In the genomic region with DNA sequence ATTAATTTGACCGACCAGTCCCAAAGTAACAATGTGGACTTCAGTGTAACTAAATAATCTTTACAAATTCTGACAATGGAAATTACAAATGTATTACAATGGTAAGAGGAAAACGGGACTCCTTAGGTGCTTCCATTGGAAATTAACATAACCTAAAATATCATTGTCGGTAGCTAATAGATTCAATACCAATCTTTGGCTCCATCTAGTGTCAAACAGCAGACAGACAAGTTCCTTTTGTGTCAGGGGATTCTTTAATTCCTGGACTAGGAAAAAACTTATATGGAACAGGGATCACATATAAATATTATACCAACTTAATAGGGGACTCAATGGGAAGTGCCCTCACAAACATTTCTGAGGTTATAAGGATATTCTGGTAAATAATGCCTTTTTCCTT, we compare ENCODE assay signal across 15 mouse cellular contexts. TPM values are rescaled to one million over a fixed set of nuclear protein-coding genes. Genes with fewer than 3 reads are reported as not detected.
DNase-seq lines count a peak whose midpoint lies in the region; ATAC-seq and TF ChIP-seq lines count a peak whose summit lies in the region.
"Had no signal": no experiment of that assay in that cellular context is flagged by ENCODE, and none has a peak within 500 bp of the region (broad histone marks: within the 10 kb centered on the region; RNA-seq: fewer than 3 reads in every experiment).

No protein-coding gene starts in this region.

- H3K9me3 ChIP-seq in hindbrain, embryonic 14.5 days (ENCODE audit: control insufficient read depth, low read length) = no peaks in the 10 kb centered on the region
- H3K9me3 ChIP-seq in hindbrain, embryonic 12.5 days (replicated peaks) = no peaks in the 10 kb centered on the region
- no peaks in the 10 kb centered on the region for H3K9me3 ChIP-seq in lung, postnatal 0 days (ENCODE audit: low read length)
- H3K9me3 ChIP-seq in stomach, postnatal 0 days (ENCODE audit: control insufficient read depth, low read length) = no peaks in the 10 kb centered on the region
- H3K9me3 ChIP-seq: forebrain, embryonic 15.5 days; limb, embryonic 10.5 days had no signal

- no peak for ATAC-seq in hindbrain, embryonic 14.5 days (ENCODE audit: low FRiP score)
- ATAC-seq in hindbrain, embryonic 12.5 days (ENCODE audit: low FRiP score) = no peak
- ATAC-seq in lung, postnatal 0 days = no peak
- ATAC-seq in stomach, postnatal 0 days (ENCODE audit: low FRiP score, low TSS enrichment) = no peak
- ATAC-seq: forebrain, embryonic 15.5 days; Patski had no signal

- peak; percentile 64 for TF ChIP-seq CTCF in lung, postnatal 0 days (IDR thresholded peaks at IDR 0.05)
- TF ChIP-seq CTCF in stomach, postnatal 0 days (IDR thresholded peaks at IDR 0.05; ENCODE audit: low read depth) = peak; percentile 75

- peak; percentile 63 for DNase-seq in hindbrain, embryonic 14.5 days (ENCODE audit: low spot score)
- peak; percentile 48 for DNase-seq in lung, postnatal 0 days (ENCODE audit: low spot score)
- DNase-seq in lung, postnatal 10 days = no peak
- peak; percentile 28 for DNase-seq in NIH3T3 (ENCODE audit: low read depth)
- DNase-seq in stomach, postnatal 0 days (ENCODE audit: low spot score) = no peak
- no peak for DNase-seq in testis, postnatal 10 days (ENCODE audit: low spot score)
- DNase-seq: adrenal gland, postnatal 10 days; heart, postnatal 10 days; kidney, adult 2 months; right cerebral cortex, postnatal 4 days had no signal

- H3K4me2 ChIP-seq in hindbrain, embryonic 14.5 days (replicated peaks) = no peak overlapping the region
- H3K4me2 ChIP-seq in hindbrain, embryonic 12.5 days (replicated peaks) = no peak overlapping the region
- no peak overlapping the region for H3K4me2 ChIP-seq in lung, postnatal 0 days (replicated peaks; ENCODE audit: low read depth, low read length)
- no peak overlapping the region for H3K4me2 ChIP-seq in stomach, postnatal 0 days (replicated peaks; ENCODE audit: low read depth)
- H3K4me2 ChIP-seq: forebrain, embryonic 15.5 days had no signal

- no peaks in the 10 kb centered on the region for H3K36me3 ChIP-seq in hindbrain, embryonic 14.5 days (replicated peaks; ENCODE audit: control insufficient read depth, insufficient read depth)
- no peaks in the 10 kb centered on the region for H3K36me3 ChIP-seq in hindbrain, embryonic 12.5 days
- H3K36me3 ChIP-seq in lung, postnatal 0 days (ENCODE audit: insufficient read depth, low read length) = no peaks in the 10 kb centered on the region
- H3K36me3 ChIP-seq in stomach, postnatal 0 days (ENCODE audit: control insufficient read depth, insufficient read depth, low read length) = no peaks in the 10 kb centered on the region
- H3K36me3 ChIP-seq: forebrain, embryonic 15.5 days; limb, embryonic 10.5 days had no signal

- H3K4me3 ChIP-seq in hindbrain, embryonic 14.5 days (replicated peaks; ENCODE audit: low read length) = no peak overlapping the region
- H3K4me3 ChIP-seq in hindbrain, embryonic 12.5 days = no peak overlapping the region
- no peak overlapping the region for H3K4me3 ChIP-seq in lung, postnatal 0 days (ENCODE audit: low read depth, low read length)
- no peak overlapping the region for H3K4me3 ChIP-seq in stomach, postnatal 0 days (ENCODE audit: low read depth, low read length)
- H3K4me3 ChIP-seq: forebrain, embryonic 15.5 days; limb, embryonic 10.5 days had no signal

- WGBS in hindbrain, embryonic 14.5 days = 29% methylated on average over 3 of the region's 3 CpGs
- WGBS in hindbrain, embryonic 12.5 days = 42% methylated on average over 3 of the region's 3 CpGs
- WGBS in lung, postnatal 0 days = 18% methylated on average over 3 of the region's 3 CpGs
- 16% methylated on average over 3 of the region's 3 CpGs for WGBS in stomach, postnatal 0 days

- H3K4me1 ChIP-seq in hindbrain, embryonic 14.5 days (replicated peaks; ENCODE audit: control insufficient read depth, insufficient read depth, low read length) = no peaks in the 10 kb centered on the region
- 0 out of 2 replicates have a peak, but pooled peaks cover 3% of the 10 kb centered on the region for H3K4me1 ChIP-seq in hindbrain, embryonic 12.5 days
- no peaks in the 10 kb centered on the region for H3K4me1 ChIP-seq in lung, postnatal 0 days (ENCODE audit: insufficient read depth, low read depth, low read length)
- no peaks in the 10 kb centered on the region for H3K4me1 ChIP-seq in stomach, postnatal 0 days (replicated peaks; ENCODE audit: control insufficient read depth, insufficient read depth)
- H3K4me1 ChIP-seq: forebrain, embryonic 15.5 days had no signal

- no peaks in the 10 kb centered on the region for H3K27me3 ChIP-seq in hindbrain, embryonic 14.5 days (ENCODE audit: control insufficient read depth, insufficient read depth, low read length)
- H3K27me3 ChIP-seq in hindbrain, embryonic 12.5 days = no peaks in the 10 kb centered on the region
- no peaks in the 10 kb centered on the region for H3K27me3 ChIP-seq in lung, postnatal 0 days (replicated peaks; ENCODE audit: insufficient read depth, low read length)
- H3K27me3 ChIP-seq in stomach, postnatal 0 days (ENCODE audit: control insufficient read depth, insufficient read depth, low read length) = no peaks in the 10 kb centered on the region
- H3K27me3 ChIP-seq: forebrain, embryonic 15.5 days; Patski had no signal

- H3K9ac ChIP-seq in hindbrain, embryonic 14.5 days = no peak overlapping the region
- no peak overlapping the region for H3K9ac ChIP-seq in hindbrain, embryonic 12.5 days
- no peak overlapping the region for H3K9ac ChIP-seq in lung, postnatal 0 days (replicated peaks; ENCODE audit: low read depth)
- no peak overlapping the region for H3K9ac ChIP-seq in stomach, postnatal 0 days (ENCODE audit: low read length)
- H3K9ac ChIP-seq: forebrain, embryonic 15.5 days had no signal

- no peak overlapping the region for H3K27ac ChIP-seq in hindbrain, embryonic 14.5 days
- H3K27ac ChIP-seq in hindbrain, embryonic 12.5 days = no peak overlapping the region
- H3K27ac ChIP-seq in lung, postnatal 0 days (ENCODE audit: low read length) = no peak overlapping the region
- no peak overlapping the region for H3K27ac ChIP-seq in stomach, postnatal 0 days (replicated peaks)
- H3K27ac ChIP-seq: forebrain, embryonic 15.5 days; limb, embryonic 10.5 days; macrophage had no signal

- TF ChIP-seq EP300 in lung, postnatal 0 days (IDR thresholded peaks at IDR 0.05) = no peak
- no peak for TF ChIP-seq EP300 in stomach, postnatal 0 days (optimal IDR thresholded peaks at IDR 0.05)

RNA-seq across cellular contexts. Expression of gene Epb41, which starts 26.0 kb away (rescaled TPM):
- 73.3 and 82.9 TPM in 2 replicates for polyA plus RNA-seq in hindbrain, embryonic 14.5 days (2014; fragmentation: Nextera tagmentation; extraction: Ambion mirVana)
- 198 and 210 TPM in 2 replicates for polyA plus RNA-seq in hindbrain, embryonic 12.5 days (2016; fragmentation: Nextera tagmentation; extraction: Ambion mirVana)
- 29.9 and 32.5 TPM in 2 replicates for polyA plus RNA-seq in lung, postnatal 0 days (2015; fragmentation: Nextera tagmentation; extraction: Ambion mirVana)
- 24.3 and 26.7 TPM in 2 replicates for polyA plus RNA-seq in stomach, postnatal 0 days (2015; fragmentation: Nextera tagmentation; extraction: Ambion mirVana)

RNA-seq across cellular contexts. Expression of gene Gm10300, which starts 26.7 kb away (rescaled TPM):
- polyA plus RNA-seq in hindbrain, embryonic 14.5 days (2014; fragmentation: Nextera tagmentation; extraction: Ambion mirVana) = not detected in 2 replicates
- 0.09 TPM in 2 replicates for polyA plus RNA-seq in hindbrain, embryonic 12.5 days (2016; fragmentation: Nextera tagmentation; extraction: Ambion mirVana)
- polyA plus RNA-seq in lung, postnatal 0 days (2015; fragmentation: Nextera tagmentation; extraction: Ambion mirVana) = 0.15 and 0.18 TPM in 2 replicates
- 0.12 TPM in 1 of 2 replicates, not detected in the other for polyA plus RNA-seq in stomach, postnatal 0 days (2015; fragmentation: Nextera tagmentation; extraction: Ambion mirVana)
- polyA plus RNA-seq: forebrain, embryonic 15.5 days; limb, embryonic 10.5 days had no signal

RNA-seq across cellular contexts. Expression of gene Oprd1, which starts 43.1 kb away (rescaled TPM):
- polyA plus RNA-seq in hindbrain, embryonic 14.5 days (2014; fragmentation: Nextera tagmentation; extraction: Ambion mirVana) = 0.50 and 0.63 TPM in 2 replicates
- polyA plus RNA-seq in hindbrain, embryonic 12.5 days (2016; fragmentation: Nextera tagmentation; extraction: Ambion mirVana) = 0.08 and 0.18 TPM in 2 replicates
- not detected in 2 replicates for polyA plus RNA-seq in lung, postnatal 0 days (2015; fragmentation: Nextera tagmentation; extraction: Ambion mirVana)
- 0.04 and 0.11 TPM in 2 replicates for polyA plus RNA-seq in stomach, postnatal 0 days (2015; fragmentation: Nextera tagmentation; extraction: Ambion mirVana)
- polyA plus RNA-seq: Patski had no signal

Comparison
In these comparisons a context has a peak if more than half of its experiments do, and no peak if none do; other contexts are left out.
1. DNase-seq: peak in hindbrain, embryonic 14.5 days (single experiment), lung, postnatal 0 days (single experiment) and NIH3T3 (single experiment); none in lung, postnatal 10 days (single experiment), stomach, postnatal 0 days (single experiment) and testis, postnatal 10 days (single experiment).